Mouse (Mus musculus): ENCODE results near the gene Ksr2. TPM values are rescaled to one million over a fixed set of nuclear protein-coding genes. Genes with fewer than 3 reads are reported as not detected.
"Not testable (repeated sequence)": the region's sequence is repeated elsewhere in the genome, so short reads cannot be mapped to it uniquely, and the experiment has no call there.

Gene Ksr2
- polyA plus RNA-seq (2015; fragmentation: Nextera tagmentation; extraction: Ambion mirVana): 0.12 and 0.20 TPM in 2 replicates

DNA sequence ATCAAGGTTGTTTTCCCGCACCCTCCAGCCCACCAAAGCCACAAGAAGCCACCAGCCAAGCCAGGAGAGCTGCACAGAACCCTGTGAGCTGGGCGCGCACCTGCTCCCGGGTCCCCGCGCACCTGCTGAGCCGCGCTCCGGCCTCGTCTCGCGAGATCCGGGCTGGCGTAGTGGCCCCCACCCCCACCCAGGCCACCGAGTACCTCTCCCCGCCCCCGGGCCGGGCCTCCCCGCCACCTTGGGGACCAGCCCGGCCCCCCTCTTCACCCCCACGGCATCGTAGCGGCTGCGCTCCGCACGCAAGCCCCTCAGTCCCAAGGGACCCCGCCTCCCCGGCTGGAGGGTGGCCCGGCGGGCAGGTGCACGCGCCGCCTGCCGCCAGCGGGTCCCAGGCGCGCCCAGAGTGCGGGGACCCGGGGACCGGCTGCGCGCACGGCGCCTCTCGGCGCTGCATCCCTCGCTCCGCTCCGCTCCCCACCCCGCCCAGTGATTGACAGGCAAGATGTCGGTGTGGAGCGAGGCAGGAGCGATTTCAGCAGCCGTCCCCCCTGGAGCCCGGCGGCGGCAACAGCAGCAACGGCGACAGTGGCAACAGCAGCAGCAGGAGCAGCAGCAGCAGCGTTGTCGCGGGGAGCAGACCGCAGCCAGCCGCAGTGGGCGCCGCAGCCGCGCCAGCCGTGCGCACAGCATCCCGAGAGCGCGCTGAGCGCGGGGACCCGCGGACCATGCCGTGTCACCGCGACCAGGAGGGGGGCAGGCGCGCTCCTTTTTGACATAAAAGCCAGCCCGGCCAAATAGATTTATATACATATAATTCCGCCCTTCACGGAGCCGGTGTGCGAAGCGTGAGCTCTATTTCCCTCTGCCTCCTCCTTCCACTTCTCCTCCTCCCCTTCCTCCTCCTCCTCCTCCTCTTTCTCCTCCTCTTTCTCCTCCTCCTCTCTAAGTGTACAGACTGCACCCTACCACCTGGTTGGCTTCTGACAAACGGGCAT lies at the start of gene Ksr2:
Gene Ksr2, plus strand, starts transcription at position 494 of the 995 bp plus-strand sequence.
- peak; percentile 66 for DNase-seq (ENCODE audit: low spot score)

DNA sequence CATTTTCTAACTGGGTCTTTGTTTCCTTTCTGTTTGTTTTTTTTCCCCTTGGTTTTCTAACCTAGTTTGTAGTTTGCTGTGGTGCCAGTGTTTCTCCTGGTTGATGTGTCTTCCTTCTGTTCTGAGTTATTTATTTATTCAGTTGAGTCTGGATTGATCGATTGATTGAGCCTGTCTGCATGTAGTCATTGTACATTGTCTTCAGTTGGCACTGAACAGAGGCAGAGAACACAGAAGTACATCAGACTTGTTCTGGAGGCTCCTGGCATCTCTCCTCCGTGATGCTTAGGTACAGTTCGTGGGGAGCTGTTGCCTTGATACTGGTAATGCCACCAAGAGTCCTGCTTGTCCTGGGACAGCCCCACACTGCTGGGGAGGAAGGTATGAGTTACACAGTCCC lies 49.0 kb upstream of the Ksr2 start:
- no peak for DNase-seq (ENCODE audit: low spot score)

DNA sequence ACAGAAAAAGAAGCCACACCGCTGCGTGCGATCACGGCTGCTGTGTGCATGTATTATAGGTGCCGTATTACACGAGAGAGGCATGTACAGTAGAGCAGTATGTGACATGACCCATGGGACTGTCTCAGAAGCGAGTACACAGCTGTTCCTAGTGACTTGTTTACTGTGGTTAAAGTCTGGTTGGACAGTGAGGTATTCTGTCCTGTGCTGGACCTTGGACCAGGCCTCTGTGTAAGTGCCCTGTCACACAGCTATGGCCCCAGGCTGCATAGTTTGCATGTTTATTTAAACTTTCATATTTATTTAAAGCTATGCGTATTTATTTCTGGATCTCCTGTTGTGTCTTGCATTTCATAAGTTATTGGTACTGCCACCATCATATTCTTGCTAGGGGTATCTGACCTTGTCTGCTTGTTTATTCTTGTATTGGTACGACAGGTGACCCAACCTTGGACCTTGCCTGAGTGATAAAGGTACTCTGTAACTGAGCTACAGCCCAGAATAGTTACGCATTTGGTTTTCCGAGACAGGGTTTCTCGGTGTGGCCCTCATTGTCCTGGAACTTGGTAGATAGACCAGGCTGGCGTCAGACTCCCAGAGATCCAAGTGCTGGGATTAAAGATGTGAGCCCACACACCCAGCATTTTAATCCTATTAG lies 47.8 kb upstream of the Ksr2 start:
- DNase-seq (ENCODE audit: low spot score): no peak

DNA sequence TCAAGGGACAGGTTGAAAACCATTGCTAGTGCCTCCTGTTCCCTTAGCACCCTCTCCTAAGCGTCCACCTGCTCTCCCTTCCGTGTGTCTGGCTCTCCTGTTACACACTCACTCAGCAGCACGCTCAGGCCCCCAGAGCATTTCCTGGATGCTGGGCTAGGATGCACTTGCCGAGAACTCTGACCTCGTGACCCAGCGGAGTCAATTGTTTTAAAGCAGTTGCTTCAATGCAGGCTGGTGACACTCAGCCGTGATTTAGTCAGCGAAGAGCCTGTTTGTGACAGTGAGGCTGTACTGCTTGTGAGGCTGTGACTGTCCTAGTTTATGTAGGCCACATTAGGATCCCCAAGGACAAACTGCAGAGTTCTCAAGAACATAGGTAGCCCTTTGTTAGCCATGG lies 46.6 kb upstream of the Ksr2 start:
- no peak for DNase-seq (ENCODE audit: low spot score)

DNA sequence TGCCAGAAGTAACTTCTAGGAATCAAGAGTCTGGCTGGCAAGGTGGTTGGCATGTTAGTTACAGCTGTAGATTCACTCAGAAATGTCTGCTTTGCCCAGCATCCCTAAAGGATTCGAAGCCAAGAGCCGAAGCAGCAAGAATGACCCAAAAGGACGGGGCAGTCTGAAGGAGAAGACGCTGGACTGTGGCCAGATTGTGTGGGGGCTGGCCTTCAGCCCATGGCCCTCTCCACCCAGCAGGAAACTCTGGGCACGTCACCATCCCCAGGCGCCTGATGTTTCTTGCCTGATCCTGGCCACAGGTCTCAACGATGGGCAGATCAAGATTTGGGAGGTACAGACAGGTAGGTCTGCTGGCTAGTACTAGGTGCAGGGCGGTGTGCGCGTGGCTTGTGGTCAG lies 43.2 kb upstream of the Ksr2 start:
- DNase-seq (ENCODE audit: low spot score): no peak

DNA sequence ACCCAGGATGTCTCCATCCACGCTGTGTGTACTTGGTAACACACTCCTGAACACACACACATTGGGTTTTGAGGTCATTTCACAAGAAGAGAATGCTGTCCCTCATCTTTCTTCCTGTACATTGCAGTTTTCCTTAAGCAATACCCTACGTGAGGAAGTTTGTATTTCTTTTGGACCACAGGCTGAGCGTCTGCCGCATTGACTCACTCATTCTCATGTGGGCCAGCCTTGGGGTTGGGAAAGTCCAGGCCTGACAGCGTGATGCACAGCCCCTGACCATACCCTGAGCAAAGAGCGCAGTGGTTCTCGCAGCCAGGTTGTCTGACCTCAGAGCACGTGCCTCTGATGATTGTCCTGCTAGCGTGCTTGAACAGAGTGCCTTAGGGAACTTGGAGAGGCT lies 40.4 kb upstream of the Ksr2 start:
- DNase-seq (ENCODE audit: low spot score): no peak

DNA sequence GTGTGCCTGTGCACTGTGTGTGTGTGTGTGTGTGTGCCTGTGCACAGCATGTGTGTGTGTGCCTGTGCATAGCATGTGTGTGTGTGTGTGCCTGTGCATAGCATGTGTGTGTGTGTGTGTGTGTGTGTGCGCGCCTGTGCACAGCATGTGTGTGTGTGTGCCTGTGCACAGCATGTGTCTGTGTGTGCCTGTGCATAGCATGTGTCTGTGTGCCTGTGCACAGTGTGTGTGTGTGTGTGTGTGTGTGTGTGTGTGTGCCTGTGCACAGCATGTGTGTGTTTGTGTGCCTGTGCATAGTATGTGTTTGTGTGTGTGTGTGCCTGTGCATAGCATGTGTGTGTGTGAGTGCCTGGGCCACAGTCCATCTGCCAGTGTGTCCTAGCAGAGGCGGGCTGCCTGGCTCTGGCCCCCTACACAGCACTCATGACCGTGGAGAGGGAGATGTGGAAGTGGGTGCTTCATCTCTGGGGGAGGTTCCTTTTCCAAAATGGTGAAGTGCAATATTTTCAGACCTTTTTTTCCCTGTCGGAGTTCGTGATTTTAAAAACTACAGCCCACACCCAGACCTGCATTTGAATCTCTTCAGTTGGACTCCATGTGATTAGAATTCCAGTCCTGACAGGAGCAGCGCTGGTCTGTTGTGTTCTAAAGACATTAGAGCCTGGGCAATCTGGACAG lies 39.3 kb upstream of the Ksr2 start:
- DNase-seq (ENCODE audit: low spot score): no peak

DNA sequence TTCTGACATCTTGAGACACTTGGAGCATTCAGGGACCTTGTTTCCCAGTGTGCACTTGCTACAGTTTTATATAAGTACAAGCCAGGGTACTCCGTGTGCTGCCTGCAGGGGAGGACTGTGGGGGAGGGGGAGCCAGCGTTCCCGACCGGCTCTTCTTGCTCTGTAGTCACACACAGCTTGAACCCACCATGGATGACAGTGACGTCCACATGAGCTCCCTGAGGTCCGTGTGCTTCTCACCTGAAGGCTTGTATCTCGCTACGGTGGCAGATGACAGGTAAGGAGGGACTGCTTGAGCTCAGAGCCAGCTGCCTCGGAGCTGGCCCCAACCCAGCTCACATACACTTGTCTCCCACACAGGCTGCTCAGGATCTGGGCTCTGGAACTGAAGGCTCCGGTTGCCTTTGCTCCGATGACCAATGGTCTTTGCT lies 37.5 kb upstream of the Ksr2 start:
- DNase-seq (ENCODE audit: low spot score): no peak

DNA sequence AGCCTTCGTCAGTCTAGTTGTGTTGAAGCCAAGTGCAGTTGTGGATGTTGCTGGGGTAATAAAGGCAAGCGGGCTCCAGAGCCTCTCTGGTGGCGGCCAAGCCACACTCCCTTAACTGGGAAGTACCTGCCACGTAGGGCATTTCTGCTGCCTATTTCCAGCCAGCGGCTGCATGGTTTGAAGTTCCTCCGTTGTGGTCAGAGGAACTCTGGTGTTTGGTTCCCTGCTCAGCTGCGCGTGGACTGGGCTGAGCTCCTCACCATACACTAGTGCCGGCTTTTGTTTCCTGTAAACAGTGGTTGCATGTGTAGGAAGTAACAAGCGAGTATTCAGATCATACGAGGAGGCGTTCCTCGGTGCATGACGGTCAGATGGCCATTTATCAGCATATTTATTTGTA lies 36.1 kb upstream of the Ksr2 start:
- not testable (repeated sequence) for DNase-seq (ENCODE audit: low spot score)

DNA sequence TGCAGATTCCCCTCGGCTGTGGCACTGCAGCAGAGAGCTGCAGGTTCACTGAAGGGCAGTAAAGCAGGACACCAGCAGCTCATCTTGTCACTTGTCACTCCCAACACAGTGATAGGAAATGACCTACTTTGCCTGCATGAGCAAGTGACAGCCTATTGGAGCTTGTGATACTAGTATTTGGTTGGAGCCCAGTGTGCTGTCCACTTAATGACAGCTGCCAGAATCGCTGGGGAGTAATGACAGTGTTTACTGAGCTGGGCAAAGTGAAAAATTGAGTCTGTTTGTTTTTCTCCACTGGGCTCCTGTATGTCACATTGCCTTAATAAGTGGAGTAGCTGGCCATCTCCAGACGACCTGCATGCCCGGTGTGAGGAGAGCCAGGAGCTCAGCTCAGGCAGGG lies 33.6 kb upstream of the Ksr2 start:
- DNase-seq (ENCODE audit: low spot score): no peak

DNA sequence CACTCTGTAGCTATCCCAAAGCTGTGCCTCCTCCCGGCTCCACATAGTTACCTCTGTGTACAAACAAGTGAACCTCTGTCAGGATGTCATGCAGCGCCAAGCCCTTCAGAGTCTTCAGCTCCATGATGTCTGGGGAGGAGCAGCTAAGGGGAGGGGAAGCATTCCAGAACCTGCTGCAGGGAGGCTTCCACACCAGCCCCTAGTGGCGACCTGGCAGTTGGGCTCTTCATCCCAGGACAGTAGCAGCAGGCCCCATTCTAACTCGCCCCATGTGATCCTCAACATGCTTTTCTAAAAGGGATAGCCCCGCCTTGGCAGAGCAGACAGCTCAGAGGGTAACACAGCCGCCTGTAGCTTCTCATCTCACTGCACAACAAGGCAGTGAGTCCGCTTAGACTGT lies 32.0 kb upstream of the Ksr2 start:
- no peak for DNase-seq (ENCODE audit: low spot score)

DNA sequence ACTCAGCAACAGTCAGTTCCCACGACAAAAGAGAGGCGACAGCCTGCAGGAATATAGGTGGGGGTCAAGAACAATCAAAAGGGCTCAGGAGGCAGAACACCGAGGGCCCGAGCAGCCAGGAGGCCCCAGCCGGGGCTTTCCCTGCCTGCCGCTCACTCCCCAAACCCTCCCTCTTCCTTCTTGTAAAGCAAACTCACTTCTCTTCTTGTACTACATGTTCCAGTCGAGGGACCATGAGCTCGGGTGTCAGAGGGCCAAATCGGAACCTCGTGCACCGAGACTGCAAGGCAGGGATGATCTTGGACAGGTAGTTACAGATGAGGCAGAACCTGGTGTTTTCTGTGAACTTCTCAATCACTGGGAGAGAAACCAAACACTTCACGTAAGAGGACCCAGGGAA lies 30.6 kb upstream of the Ksr2 start:
- no peak for DNase-seq (ENCODE audit: low spot score)

DNA sequence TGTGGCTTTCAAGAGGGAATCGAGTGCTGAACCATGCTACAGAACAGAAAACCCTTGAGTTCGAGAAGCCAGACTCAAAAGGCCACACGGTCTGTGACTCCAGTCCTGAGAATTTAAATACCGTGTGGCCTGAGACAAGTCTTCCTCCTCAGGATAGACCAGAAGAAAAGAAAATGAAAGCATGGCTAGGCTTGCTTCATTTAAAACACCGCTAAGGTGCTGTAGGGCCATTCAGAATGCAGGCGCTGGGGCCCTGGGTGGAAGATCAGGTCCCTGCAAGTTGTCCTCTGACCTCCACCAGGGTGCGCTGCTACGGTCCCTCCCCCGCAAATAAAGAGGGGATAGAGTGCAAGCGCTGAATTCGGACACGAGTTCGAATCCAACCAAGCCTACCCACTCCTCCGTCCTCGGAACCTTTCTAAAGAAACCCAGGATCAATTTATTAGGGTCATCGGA lies 25.5 kb upstream of the Ksr2 start:
- peak; percentile 71 for DNase-seq (ENCODE audit: low spot score)

DNA sequence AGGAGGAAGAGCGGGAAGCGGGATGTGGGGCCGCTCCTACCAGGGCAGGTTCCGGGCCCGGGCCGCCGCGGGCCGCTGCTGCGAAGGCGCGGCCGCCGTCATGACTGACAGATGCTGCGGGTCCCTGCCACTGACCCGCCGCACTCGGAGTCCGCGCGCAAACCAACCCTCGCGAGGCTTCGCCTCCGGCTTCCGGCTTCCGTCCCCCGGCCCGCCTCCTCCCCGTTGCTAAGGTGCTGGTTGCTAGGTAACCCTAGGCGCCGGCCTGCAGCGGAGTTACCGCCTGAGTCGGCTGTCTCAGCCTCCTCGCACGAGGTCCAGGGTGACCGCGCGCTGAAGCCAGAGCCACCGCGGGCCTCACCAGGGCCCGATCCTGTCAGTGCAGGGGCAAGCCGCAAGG lies 24.9 kb upstream of the Ksr2 start, which contains the start of gene Rfc5:
Gene Rfc5, minus strand, starts transcription at position 171 of the 400 bp plus-strand sequence.
- DNase-seq (ENCODE audit: low spot score): peak; percentile 96

DNA sequence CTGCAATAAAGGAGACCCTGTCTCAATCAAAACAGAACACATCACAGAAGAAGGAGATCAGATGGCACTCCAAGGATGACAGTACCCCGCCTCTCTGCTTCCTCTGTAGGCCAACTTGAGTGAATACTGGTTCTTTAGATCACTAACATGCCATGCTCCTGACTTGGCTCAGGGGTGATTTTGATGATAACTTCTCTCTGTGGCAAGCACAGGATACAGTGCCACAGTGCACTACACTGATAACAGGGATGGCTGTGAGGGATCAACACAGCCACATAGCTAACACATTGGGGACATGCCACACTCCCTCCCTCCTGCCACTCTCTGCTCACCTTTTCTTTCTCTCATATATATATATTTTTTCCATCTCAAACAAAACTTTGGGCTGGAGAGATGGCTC lies 22.9 kb upstream of the Ksr2 start:
- DNase-seq (ENCODE audit: low spot score): no peak

DNA sequence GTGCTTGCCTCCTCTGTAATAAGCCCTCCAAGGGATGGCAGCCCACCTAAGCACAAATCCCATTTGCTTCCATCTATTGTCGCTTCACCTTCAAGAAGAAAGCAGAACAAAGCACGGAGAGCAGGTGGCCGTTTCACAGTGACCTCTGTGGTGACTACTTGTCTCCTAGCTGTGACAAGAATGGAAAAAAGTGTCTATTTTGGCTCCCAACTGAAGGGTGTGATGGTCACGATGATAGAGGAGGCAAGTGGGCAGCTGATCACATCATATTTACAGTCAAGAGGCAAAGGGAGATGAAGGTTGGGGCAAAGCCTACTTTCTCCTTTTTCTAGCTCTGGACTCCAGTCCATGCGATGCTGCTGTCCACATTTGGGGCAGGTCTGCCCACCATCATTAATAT lies 18.0 kb upstream of the Ksr2 start:
- no peak for DNase-seq (ENCODE audit: low spot score)

DNA sequence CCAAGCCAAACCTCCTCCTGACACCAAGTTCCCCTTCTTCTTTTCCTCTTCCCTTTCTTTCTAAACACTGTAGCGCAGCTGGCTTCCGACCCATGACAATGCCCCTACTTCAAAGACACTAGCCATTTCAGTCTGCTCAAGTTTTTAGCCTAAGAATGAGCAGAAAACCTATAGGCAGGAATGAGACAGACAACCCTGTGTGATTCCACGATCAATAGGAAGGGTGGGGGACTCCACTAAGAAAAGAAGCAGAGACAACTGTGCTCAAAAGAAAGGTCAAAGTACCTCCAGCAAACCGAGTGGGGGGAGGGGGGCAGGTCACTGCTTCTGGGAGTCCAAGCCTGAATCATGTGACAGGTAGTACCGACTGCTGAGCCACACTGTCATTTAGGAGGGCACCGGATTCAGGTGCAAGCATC lies 17.2 kb upstream of the Ksr2 start:
- DNase-seq (ENCODE audit: low spot score): peak; percentile 11

DNA sequence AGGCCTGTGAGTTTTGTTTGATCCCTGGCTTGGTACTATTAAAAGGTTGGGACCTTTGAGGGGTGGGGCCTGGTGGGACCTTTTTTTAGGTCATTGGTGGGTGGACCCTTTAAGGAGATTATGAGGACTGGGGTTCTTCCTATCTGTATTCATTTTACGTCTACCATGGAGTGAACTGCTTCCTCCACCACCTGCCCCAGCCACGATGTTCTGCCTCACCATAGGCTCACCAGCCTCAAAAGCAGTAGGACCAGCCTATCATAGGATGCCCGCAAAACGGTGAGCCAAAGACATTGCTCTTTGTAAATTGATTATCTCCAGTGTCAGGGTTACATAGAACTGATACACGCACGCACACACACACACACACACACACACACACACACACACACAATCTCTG lies 16.4 kb upstream of the Ksr2 start:
- no peak for DNase-seq (ENCODE audit: low spot score)

DNA sequence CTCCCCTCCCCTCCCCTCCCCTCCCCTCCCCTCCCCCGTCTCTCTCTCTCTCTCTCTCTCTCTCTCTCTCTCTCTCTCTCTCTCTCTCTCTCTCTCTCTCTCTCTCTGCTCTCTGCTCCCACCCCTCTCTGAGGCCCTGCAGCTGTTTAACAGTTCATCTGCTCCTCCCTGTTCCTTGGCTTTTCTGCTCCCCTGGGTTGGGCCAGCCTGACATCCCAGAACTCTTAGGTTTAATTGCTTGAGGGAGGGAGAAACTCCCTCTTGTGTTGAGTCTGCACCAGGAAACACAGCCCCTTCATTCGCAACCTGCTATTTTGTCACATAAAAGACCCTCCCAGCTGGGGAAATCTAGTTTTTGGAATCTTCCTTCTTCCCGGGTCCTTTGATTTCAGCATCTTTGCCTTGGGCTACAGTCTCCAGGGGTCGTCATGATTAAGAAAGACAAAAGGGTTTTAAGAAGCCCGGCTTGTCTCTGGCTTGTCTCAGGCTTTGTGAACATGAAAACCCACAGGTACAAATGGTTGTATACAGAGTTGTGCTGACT lies 15.7 kb upstream of the Ksr2 start:
- no peak for DNase-seq (ENCODE audit: low spot score)

DNA sequence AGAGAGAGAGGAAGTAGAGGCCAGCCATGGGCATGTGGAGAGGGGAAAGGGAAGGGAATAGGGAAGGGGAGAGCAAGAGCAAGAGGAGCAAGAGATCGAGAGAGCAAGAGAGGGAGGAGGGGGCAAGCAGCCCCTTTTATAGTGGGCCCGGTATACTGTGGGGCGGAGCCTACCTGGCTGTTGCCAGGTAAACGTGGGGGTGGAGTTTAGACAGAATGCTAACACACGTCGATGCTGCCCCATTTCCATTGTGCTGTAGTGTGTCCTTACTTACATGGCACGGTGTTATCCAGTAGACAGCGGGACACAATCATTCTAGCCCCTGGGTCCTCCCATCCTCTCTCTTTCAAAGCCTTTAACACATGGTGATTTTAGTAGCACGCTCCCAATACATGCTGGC lies 14.5 kb upstream of the Ksr2 start:
- no peak for DNase-seq (ENCODE audit: low spot score)

DNA sequence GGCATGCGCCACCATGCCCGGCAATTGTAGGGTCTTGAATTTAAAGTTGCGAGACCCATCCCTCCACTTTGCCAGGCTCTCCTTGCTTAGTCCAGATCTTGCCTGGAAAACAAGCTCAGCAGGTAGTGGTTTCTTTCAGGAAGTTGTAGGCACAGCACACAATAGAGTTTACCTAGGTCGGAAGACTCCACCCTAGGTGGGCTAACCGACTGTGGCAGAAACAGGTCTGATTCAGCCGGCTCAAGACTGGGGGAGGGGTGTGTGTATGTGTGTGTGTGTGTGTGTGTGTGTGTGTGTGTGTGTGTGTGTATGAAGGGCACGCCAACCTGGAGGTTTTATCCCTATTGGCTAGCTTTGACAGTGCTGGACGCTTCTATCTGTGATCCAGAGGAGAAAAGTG lies 10.2 kb upstream of the Ksr2 start:
- no peak for DNase-seq (ENCODE audit: low spot score)
